Mouse (Mus musculus): Measurements from ENCODE around the gene Kat7. TPM values are rescaled to one million over a fixed set of nuclear protein-coding genes. Genes with fewer than 3 reads are reported as not detected.

Kat7 gene
- polyA plus RNA-seq, 1 experiment from 2014 or later, result 66.0 TPM

DNA sequence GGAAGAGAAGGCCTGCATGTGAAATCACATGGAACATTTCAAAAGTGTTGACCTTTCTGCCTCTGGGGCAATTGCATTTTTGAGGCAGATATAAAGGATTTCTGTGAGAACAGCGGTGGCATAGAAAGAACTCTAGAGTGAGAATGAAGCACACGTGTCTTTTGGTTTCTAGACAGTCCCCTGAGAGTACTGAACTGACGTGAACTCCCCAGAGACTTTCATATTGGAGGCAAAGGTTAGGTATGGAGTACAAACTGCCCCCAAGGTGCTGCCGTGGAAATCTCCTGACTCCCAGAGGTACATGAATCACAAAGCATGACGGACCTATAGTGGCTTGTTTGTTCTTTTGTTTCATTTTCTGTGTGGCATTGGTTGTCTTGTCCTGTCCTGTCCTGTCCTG lies 18.6 kb upstream of the Kat7 start:
- Histone ChIP-seq H3K36me3 (ENCODE audit: poor library complexity, severe bottlenecking) (no peaks in the 10 kb centered on the region), H3K9me3 (replicated peaks) (no peaks in the 10 kb centered on the region), H3K27ac (no peak overlapping the region), H3K4me1 (no peaks in the 10 kb centered on the region), H3K4me2 (no peak overlapping the region), H3K9ac (no peak overlapping the region), H3K27me3 (no peaks in the 10 kb centered on the region), H3K4me3 (no peak overlapping the region)
- ATAC-seq, result no peak
- WGBS, result 78% methylated on average over 5 of the region's 5 CpGs

DNA sequence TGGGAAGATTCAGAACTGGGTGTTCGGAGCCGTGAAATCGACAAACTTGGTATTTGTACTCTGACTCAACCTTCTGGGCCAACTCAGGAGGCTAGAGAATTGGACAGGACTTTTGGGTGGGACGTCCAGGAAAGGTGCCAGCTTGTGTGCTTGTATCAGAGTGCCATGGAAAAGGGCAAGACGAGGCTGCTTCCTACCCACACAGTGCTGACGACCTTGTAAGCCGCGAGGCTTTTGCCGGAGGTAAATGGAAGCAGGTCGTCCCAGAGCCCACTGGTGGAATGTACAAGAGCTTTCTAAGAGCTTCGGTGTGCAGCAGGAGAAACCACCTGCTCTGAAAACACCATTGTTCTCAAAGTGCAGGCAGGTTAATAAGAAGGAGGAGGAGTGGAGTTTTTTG lies 16.2 kb upstream of the Kat7 start:
- H3K4me1 ChIP-seq, result no peaks in the 10 kb centered on the region
- H3K36me3 ChIP-seq (ENCODE audit: poor library complexity, severe bottlenecking), result no peaks in the 10 kb centered on the region
- no peak overlapping the region for H3K4me2 ChIP-seq
- no peak overlapping the region for H3K4me3 ChIP-seq
- H3K27ac ChIP-seq, result no peak overlapping the region
- H3K27me3 ChIP-seq, result no peaks in the 10 kb centered on the region
- WGBS, result 77% methylated on average over 11 of the region's 11 CpGs
- H3K9ac ChIP-seq, result no peak overlapping the region
- H3K9me3 ChIP-seq (replicated peaks), result no peaks in the 10 kb centered on the region
- no peak for ATAC-seq

DNA sequence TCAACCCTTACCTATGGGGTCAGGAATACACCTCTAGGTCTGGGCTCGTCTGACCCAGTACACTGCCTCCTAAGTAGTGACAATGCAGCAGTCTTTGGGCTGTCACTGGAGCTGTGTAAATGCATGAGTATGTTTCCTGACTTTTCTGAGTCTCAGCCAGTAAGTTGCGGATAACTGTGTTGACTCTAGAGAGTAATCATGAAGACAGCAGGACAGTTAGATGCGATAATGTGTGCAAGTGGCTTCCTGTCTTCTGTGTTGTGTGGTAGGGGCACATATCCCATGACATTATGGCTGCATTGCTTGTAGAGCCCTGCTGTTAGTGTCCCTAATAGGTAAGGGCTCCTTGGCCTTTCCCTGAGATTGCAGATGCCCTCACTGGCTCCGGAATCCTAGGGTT lies 15.8 kb upstream of the Kat7 start:
- Histone ChIP-seq H3K9ac (no peak overlapping the region), H3K27me3 (no peaks in the 10 kb centered on the region), H3K4me1 (no peaks in the 10 kb centered on the region), H3K27ac (no peak overlapping the region), H3K4me2 (no peak overlapping the region), H3K36me3 (ENCODE audit: poor library complexity, severe bottlenecking) (no peaks in the 10 kb centered on the region), H3K9me3 (replicated peaks) (no peaks in the 10 kb centered on the region), H3K4me3 (no peak overlapping the region)
- ATAC-seq, result no peak
- WGBS, result 94% methylated on average over 4 of the region's 4 CpGs

DNA sequence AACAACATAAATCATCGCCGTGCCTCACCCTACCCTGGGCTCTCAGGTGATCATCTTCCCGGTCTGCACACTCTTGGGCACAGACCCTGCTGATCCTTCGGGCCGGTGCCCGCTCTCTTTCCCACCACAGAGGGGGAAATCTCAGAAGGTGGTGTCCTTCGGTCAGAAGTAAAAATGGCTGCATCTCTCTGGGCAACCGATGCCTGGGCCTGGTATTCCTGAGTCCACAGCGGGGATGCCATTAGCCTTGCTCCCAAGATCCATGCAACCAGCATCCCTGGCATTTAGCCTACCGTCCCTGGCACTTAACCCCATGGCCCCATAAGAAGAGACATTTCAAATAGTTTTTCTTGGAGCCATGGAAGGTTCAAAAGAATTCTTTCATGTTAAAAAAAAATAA lies 14.1 kb upstream of the Kat7 start:
- ATAC-seq, result no peak
- H3K36me3 ChIP-seq (ENCODE audit: poor library complexity, severe bottlenecking), result no peaks in the 10 kb centered on the region
- WGBS, result 79% methylated on average over 10 of the region's 10 CpGs
- H3K27me3 ChIP-seq, result no peaks in the 10 kb centered on the region
- H3K4me1 ChIP-seq, result no peaks in the 10 kb centered on the region
- H3K9me3 ChIP-seq (replicated peaks), result no peaks in the 10 kb centered on the region
- H3K27ac ChIP-seq, result no peak overlapping the region
- H3K4me2 ChIP-seq, result no peak overlapping the region
- H3K4me3 ChIP-seq, result no peak overlapping the region
- H3K9ac ChIP-seq, result no peak overlapping the region

DNA sequence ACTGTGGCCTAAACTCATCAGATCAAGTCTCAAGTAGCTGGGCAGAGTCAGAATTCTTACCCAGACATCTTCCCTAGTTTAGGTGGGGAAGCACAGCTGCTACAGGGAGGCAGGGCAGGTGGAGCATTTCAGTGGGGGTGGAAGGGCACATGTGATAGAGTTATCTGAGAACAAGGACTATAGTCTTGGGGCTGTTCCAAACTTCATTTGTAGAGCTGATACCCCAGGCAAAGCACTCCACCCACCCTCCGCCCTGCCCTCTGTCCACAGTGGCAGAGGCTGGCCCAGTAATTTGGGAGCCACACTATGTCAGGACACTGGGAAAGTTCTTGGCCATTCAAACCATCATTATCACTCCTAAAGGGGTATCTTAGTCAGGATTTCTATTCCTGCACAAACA lies 10.0 kb upstream of the Kat7 start:
- H3K27me3 ChIP-seq, result no peaks in the 10 kb centered on the region
- no peak overlapping the region for H3K9ac ChIP-seq

DNA sequence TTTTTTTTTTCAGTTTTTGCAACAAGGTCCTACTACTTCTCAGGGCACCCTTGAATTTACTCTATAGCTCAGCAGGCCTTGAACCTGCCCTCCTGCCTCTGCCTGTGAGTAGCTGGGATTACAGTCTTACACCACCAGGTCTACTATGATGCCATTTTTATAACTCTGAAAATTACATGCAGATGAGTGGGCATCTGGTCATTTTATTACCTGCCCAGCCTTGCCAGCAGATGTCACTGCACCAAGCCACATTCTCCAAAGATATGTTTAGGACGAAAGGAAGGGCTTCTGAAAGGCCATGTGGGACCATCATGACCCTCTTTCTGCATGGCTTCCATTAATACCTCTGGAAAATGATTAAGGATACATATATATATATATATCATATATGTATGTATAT lies 9.5 kb upstream of the Kat7 start:
- ATAC-seq, result no peak
- Histone ChIP-seq H3K9me3 (replicated peaks) (no peaks in the 10 kb centered on the region), H3K9ac (no peak overlapping the region), H3K4me2 (no peak overlapping the region), H3K27me3 (no peaks in the 10 kb centered on the region), H3K4me3 (no peak overlapping the region), H3K4me1 (no peaks in the 10 kb centered on the region), H3K36me3 (ENCODE audit: poor library complexity, severe bottlenecking) (no peaks in the 10 kb centered on the region), H3K27ac (no peak overlapping the region)
- WGBS, result 40% methylated on average over 1 of the region's 1 CpGs

More for the DNA sequence above, 10.0 kb upstream of the Kat7 start:
- Histone ChIP-seq H3K27ac (no peak overlapping the region), H3K9me3 (replicated peaks) (no peaks in the 10 kb centered on the region), H3K4me2 (no peak overlapping the region), H3K4me3 (no peak overlapping the region), H3K36me3 (ENCODE audit: poor library complexity, severe bottlenecking) (no peaks in the 10 kb centered on the region), H3K4me1 (no peaks in the 10 kb centered on the region)
- no peak for ATAC-seq
- WGBS, result 100% methylated on average over 1 of the region's 1 CpGs

DNA sequence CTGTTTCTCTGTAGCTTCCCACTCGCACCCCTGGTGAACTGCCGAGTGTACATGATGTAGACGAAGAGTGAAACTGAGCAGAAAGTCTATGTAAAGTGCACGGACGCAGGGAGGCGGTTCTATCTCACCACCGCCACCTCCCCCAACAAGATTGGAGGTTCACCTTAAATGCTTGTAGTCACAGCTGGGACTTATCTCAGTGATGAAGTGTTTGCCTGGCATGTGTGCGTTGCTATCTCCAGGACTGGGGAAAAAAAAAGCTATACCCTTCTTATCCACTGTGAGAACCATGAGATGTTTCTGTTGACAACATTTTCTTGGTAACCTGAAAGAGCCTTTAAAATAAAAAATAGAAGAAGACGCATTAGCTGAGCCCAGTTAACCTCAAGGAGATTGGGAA lies 8.1 kb upstream of the Kat7 start:
- 91% methylated on average over 9 of the region's 9 CpGs for WGBS
- ATAC-seq, result no peak

DNA sequence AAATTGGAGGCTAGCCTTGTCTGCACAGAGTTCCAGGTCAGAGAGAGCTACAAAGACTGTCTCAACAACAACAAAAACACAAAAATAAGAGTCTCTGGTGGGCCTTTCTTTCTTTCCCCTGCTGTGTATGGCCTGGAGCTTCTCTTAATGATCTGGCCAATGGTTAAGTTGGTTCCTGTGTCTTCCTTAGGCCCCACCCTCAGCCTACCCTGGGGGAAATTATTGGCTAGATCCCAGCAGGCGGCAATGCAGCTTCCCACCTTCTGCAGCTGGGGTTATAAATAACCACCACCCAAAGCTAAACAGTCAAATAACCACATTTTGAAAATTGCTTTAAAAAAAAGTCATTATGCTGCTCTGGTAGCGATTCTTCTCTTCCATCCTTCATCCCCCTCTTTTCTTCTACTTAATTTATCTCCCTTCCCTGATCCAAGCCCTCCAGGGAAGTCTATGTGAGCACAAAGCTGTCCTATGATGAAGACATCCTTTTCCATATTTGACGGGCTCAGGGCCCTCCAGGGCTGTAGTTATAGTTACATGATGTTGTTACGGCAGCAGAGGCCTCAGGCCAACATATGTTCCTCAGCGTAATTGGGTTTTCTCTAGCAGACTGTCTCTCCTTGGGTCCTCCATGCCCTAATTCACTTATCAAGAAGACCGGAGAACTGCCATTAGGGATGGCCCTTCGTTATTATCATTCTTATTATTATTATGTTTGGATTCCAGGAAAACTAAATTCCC lies 5.3 kb upstream of the Kat7 start:
- no peaks in the 10 kb centered on the region for H3K27me3 ChIP-seq
- no peak overlapping the region for H3K4me2 ChIP-seq
- H3K9ac ChIP-seq, result no peak overlapping the region
- peaks cover 14% of the 10 kb centered on the region for H3K4me1 ChIP-seq
- no peaks in the 10 kb centered on the region for H3K36me3 ChIP-seq (ENCODE audit: poor library complexity, severe bottlenecking)
- no peak overlapping the region for H3K27ac ChIP-seq
- ATAC-seq, result no peak
- WGBS, result 82% methylated on average over 7 of the region's 7 CpGs
- H3K4me3 ChIP-seq, result no peak overlapping the region
- H3K9me3 ChIP-seq (replicated peaks), result no peaks in the 10 kb centered on the region

More for the DNA sequence above, 8.1 kb upstream of the Kat7 start:
- Histone ChIP-seq H3K4me3 (no peak overlapping the region), H3K4me1 (no peaks in the 10 kb centered on the region), H3K27ac (no peak overlapping the region), H3K4me2 (no peak overlapping the region), H3K27me3 (no peaks in the 10 kb centered on the region), H3K36me3 (ENCODE audit: poor library complexity, severe bottlenecking) (no peaks in the 10 kb centered on the region), H3K9ac (no peak overlapping the region), H3K9me3 (replicated peaks) (no peaks in the 10 kb centered on the region)

DNA sequence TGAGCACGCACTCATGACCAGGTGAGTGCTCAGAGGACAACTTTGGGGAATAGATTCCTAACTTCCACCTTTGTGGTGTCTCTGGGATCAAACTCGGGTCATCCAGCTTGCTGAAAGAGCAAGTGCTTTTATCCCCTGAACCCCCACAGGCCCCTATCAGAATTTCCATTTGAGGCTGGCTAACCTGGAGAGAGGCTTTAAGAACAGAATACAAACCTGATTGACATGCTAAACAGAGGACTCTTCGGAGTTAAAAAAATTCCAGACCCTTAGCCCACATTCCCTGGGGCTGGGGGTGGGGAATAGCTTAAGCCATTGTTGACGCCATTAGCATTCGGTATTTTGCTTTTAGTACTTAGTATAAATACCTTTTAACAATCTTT lies 1.4 kb upstream of the Kat7 start:
- H3K27me3 ChIP-seq, result no peaks in the 10 kb centered on the region
- peak overlapping the region; percentile 76 for H3K9ac ChIP-seq
- no peak overlapping the region for H3K27ac ChIP-seq
- peaks cover 26% of the 10 kb centered on the region for H3K4me1 ChIP-seq
- H3K4me3 ChIP-seq, result peak overlapping the region; percentile 91
- H3K4me2 ChIP-seq, result peak overlapping the region; percentile 81
- no peaks in the 10 kb centered on the region for H3K9me3 ChIP-seq (replicated peaks)
- no peaks in the 10 kb centered on the region for H3K36me3 ChIP-seq (ENCODE audit: poor library complexity, severe bottlenecking)
- 6% methylated on average over 5 of the region's 5 CpGs for WGBS
- ATAC-seq, result no peak

DNA sequence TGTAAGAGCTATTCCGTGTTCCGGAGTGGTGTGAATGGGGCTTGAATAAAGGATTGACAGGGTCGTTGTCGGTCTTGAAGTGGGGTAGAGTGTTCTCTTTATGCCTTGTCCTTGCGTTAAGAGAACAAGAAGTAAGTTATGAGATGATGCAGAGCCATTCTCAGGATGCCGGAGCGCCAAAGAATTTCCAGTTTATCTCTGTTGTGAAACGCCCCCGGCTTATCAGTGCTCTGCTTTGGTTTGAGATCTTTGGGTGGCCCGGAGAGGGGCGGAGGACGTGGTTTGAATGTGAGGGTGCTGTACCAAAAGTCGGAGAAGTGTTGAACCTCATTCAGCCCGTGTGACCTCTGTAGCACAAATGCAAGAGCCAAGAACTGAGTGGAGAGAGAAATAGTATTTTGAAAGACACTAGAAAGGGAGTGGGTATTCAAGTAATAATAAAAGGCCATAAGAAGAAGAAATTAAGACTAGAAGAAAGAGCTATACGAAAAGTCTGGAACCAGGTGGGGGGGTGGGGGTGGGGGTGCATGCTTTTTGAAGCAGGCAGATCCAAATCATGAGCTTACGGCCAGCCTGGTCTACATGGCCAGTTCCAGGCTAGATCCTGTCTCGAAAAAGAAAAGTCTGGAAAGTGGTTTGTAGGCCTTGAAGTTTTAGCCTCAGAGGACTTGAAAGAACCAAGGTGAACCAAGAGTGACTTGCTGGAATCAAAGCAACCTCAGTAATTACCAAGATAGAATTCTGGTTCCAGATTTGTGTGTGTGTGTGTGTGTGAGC lies 790 bp upstream of the Kat7 start:
- H3K9ac ChIP-seq, result peak overlapping the region; percentile 76
- peak overlapping the region; percentile 81 for H3K4me2 ChIP-seq
- peak overlapping the region; percentile 91 for H3K4me3 ChIP-seq
- peak overlapping the region; percentile 79 for H3K27ac ChIP-seq
- WGBS, result 5% methylated on average over 17 of the region's 17 CpGs
- H3K36me3 ChIP-seq (ENCODE audit: poor library complexity, severe bottlenecking), result peaks cover 4% of the 10 kb centered on the region
- ATAC-seq, result peak; percentile 3; the same call in 1 of the 2 replicates
- no peaks in the 10 kb centered on the region for H3K9me3 ChIP-seq (replicated peaks)
- H3K4me1 ChIP-seq, result peaks cover 26% of the 10 kb centered on the region
- no peaks in the 10 kb centered on the region for H3K27me3 ChIP-seq

DNA sequence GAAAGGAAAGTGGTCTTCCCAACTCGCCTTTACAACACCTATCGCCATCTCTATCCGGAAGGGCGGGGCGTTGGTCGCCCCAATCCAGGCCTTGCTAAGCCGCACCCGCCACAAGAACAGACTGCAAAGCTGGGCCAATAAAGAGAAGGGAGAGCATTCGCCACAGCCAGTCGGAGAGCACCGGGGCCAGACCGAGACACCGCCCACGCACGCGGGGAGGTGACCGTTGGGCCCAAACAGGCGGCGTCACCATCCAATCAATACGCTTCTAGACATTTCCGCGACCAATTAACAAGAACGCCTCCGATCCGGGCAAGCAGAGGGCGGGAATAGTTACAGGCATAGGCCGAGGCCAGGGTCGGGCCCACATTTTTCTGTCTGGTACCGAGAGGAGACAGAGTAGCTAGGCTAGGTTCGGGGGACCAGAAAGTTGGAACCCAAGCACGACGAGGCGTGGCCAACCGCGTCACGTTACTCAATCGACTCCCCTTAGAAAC lies 488 bp downstream of the Kat7 start:
- H3K9ac ChIP-seq, result peak overlapping the region; percentile 90
- H3K36me3 ChIP-seq (ENCODE audit: poor library complexity, severe bottlenecking), result peaks cover 16% of the 10 kb centered on the region
- H3K4me3 ChIP-seq, result peak overlapping the region; percentile 91
- peak overlapping the region; percentile 69 for H3K4me2 ChIP-seq
- H3K9me3 ChIP-seq (replicated peaks), result no peaks in the 10 kb centered on the region
- WGBS, result under 1% methylated on average over 37 of the region's 37 CpGs
- peaks cover 26% of the 10 kb centered on the region for H3K4me1 ChIP-seq
- ATAC-seq, result peak; percentile 95
- H3K27ac ChIP-seq, result peak overlapping the region; percentile 95
- no peaks in the 10 kb centered on the region for H3K27me3 ChIP-seq

DNA sequence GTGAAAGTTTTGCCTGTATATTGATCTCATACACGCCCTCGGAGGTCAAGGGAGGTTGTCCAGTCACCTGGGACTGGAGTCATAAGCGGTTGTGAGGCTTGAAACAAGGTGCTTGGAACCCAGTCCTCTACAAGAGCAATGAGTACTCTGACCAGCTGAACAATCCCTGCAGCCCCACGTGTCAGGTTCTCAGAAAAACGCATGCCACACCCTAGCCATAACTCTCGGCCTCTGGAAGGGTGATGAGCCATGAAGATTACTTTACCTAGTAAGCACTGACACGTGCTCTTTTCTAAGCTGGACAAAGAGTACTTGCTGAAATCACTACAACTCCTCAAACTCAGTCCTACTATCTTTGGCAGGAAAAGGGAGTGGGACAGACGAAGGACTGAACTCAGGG lies 2.5 kb downstream of the Kat7 start:
- Histone ChIP-seq H3K27me3 (no peaks in the 10 kb centered on the region), H3K9ac (no peak overlapping the region), H3K4me1 (peaks cover 26% of the 10 kb centered on the region), H3K36me3 (ENCODE audit: poor library complexity, severe bottlenecking) (peaks cover 35% of the 10 kb centered on the region), H3K4me3 (no peak overlapping the region), H3K4me2 (no peak overlapping the region), H3K27ac (no peak overlapping the region), H3K9me3 (replicated peaks) (no peaks in the 10 kb centered on the region)
- ATAC-seq, result no peak
- 83% methylated on average over 8 of the region's 8 CpGs for WGBS

Data from forebrain, embryonic 13.5 days (tissue).